Mouse (Mus musculus) kidney, adult 8-10 months (tissue): Measurements from ENCODE around the gene Acvrl1.
"Not testable (repeated sequence)": the region's sequence is repeated elsewhere in the genome, so short reads cannot be mapped to it uniquely, and the experiment has no call there.

Experiments used
- DNase-seq, 2 experiments: peaks; one replicate each; pipeline ENCODE4 v3.0.0; 2022

Acvrl1 gene

GRCm38 (mm10) chr15:101113176-101113575 is 15.1 kb upstream of the Acvrl1 start:
- peak; percentile 69 to 81 for DNase-seq

DNA sequence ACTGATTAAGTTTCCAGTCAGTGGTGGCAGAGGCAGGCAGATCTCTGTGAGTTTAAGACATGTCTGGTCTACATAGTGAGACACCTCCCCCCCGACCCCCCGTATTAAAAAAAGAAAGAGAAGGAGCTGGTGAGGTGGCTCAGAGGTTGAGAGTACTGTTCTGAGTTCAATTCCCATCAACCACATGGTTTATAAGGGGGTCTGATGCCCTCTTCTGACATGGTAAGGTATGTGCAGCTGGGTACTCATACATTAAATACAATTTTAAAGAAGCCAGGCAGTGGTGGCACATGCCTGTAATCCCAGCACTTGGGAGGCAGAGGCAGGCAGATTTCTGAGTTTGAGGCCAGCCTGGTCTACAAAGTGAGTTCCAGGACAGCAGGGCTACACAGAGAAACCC is 14.5 kb upstream of the Acvrl1 start:
- DNase-seq, result not testable (repeated sequence)

DNA sequence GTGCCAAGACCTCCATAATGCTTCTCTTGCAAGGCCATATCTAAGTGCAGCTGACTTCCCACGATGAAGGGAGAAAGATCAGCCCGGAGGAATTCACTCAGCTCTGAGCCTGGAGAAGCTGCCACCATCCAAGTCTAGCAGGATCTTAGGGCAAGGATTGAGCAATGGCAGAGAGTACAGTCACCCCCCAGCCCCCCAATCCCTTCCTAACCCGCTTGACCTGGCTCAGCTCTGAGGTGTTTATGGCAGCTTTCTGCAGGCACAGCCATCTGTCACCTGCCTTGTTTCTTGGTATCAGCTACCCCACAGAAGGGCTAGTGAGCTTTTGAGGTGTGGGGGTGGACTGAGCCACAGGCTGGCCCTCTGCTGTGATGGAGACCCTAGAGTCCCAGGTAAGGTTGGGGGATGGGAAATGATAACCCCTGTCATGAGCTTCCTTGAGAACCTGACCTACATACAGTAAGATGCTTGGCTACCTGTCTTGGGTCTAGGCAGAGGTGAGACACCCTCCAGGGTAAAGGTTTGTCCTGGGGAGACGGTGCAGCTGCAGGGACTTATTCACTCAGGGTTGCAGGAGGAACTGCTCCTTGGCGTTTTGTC is 12.7 kb upstream of the Acvrl1 start, which contains the start of gene Ankrd33:
Gene Ankrd33, plus strand, starts transcription at position 245 of the 600 bp plus-strand sequence.
- no peak for DNase-seq

GRCm38 (mm10) chr15:101118399-101119125 is 9.8 kb upstream of the Acvrl1 start:
- DNase-seq, result no peak

GRCm38 (mm10) chr15:101121411-101122289 is 6.7 kb upstream of the Acvrl1 start:
- no peak for DNase-seq

GRCm38 (mm10) chr15:101122290-101122589 is 6.1 kb upstream of the Acvrl1 start:
- DNase-seq, result no peak

- DNase-seq, result no peak
Measured at GRCm38 (mm10) chr15:101123202-101123601, 5.1 kb upstream of the Acvrl1 start.

DNA sequence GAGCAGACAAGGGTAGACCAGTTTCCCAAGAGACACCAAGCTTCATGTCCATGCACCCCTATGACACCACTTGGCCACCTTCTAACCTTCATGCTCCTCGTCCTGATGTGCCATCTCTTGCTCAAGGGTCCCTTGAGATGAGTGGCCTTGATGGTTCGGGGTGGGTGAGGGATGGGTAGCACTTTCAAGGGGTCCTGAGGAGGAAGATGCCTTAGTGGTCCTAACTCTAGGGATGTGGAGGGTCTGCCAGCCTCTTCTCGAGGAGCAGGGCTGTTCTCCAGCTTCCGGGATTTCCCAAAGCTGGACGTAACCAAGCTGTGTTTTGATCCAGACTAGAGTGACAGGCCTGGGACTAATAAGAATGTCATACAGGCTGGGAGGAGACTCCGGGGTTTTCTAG is 2.8 kb upstream of the Acvrl1 start:
- no peak for DNase-seq

DNA sequence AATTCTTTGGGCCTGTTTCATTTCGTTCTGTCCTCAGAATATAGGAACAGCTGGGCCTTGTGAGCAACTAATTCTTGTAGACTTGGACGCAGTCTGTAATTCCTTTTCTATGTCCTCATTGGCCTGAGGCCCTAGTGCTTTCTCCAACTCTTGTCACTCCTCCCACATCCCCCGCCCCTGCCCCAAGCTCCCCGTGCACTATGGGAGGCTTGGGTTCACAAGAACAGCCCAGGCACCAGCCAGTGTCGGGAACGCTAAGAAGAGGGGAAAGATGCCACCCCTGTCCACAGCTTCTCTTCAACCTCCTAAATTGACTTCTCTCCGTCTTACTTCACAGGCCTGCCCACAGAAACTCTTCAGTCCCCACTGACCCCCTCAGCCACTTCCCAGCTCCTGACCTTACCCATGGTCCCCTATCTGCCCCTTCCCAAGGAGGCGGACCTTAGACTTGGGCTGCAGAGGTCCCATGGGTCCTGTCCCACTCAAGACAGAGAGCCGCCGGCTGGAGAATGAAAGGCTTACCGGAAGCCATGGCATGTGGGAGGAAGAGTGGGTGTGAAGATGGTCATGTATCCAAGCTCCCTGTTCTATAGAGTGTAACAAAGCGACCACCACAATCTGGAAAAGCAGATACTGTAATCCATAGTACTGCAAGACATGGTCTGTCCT is 1.3 kb upstream of the Acvrl1 start:
- no peak for DNase-seq

DNA sequence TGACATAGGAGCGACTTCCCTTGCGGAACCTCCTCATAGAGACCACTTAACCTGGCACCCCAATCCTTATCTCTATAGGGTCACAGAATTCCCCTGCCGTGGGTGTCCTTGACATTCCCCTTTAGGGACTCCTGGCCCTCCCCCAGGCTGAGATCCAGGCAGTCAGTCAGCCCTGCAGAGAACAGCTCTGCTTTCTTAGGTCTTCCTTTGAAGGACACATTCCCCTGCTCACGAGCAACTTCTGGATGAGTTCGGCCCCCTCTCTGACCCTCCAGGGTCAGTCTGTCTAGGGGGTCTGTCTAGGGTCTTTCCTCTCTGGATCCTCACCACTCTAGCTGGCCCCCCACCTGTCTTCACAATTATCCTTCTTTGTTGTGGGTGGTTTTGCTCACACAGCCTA is 1.1 kb downstream of the Acvrl1 start:
- DNase-seq, result no peak

- DNase-seq, result no peak
Measured at GRCm38 (mm10) chr15:101131498-101131897, 3.2 kb downstream of the Acvrl1 start.

DNA sequence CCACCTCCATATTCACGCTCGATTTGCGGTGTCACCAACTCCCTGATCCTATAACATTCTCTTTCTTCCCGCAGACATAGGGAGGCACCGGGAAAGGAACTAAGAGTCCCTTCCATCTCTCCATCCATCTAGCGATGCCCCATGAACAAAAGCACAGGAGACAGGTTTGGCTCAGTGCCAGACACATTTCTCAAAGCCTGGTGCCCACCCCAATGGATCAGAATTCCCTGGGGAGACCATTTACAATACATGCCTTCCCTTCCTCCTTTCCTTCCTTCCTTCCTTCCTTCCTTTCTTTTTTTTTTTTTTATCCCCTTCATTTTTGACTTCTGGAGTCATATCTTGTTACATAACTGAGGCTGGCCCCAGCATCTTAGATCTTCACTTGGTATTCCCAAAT is 3.7 kb downstream of the Acvrl1 start:
- DNase-seq, result no peak

DNA sequence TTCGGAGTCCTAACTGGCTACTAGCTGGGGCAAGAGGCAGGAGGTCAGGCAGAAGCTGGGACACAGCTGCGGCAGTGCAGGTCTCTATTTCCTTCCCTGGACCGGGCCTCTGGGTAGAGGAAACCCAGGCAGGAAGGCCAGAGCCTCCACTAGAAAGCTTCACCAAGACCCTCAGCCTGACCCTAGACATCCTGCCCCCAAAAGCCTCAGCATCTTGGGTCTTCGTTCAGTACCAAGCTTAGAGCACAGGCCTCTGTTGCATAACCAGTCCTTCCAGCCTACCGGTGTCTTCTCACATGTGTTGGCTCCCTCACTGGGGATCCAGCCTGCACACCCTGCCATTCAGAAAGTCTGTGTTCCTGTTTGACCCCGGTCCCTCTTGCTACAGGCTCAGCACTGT is 4.4 kb downstream of the Acvrl1 start:
- no peak for DNase-seq

GRCm38 (mm10) chr15:101133993-101134704 is 5.8 kb downstream of the Acvrl1 start:
- no peak for DNase-seq

GRCm38 (mm10) chr15:101135405-101135804 is 7.1 kb downstream of the Acvrl1 start:
- DNase-seq, result no peak

GRCm38 (mm10) chr15:101137455-101137854 is 9.1 kb downstream of the Acvrl1 start:
- no peak for DNase-seq

DNA sequence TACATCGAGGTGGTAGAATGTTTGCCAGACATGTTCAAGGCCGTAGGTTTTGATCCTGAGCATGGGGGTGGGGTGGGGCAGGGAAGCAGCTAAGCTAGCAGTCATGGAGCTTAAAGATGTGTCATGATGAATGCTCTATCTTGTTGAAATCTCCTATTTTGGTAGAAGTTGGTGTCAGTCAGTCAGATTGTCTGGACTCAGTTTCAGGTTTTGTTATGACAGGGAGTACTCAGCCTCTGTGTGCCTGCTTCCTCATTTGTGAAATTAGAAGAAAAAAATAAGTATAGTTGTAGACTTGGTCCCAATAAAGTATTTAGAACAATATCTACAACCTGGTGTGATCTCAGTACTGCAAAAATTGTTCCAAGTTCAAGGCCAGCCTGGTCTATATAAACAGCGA is 10.4 kb downstream of the Acvrl1 start:
- no peak for DNase-seq

GRCm38 (mm10) chr15:101139885-101140284 is 11.6 kb downstream of the Acvrl1 start:
- peak in 1 of 2 experiments; percentile 47 for DNase-seq

GRCm38 (mm10) chr15:101140587-101140986 is 12.3 kb downstream of the Acvrl1 start:
- no peak for DNase-seq

DNA sequence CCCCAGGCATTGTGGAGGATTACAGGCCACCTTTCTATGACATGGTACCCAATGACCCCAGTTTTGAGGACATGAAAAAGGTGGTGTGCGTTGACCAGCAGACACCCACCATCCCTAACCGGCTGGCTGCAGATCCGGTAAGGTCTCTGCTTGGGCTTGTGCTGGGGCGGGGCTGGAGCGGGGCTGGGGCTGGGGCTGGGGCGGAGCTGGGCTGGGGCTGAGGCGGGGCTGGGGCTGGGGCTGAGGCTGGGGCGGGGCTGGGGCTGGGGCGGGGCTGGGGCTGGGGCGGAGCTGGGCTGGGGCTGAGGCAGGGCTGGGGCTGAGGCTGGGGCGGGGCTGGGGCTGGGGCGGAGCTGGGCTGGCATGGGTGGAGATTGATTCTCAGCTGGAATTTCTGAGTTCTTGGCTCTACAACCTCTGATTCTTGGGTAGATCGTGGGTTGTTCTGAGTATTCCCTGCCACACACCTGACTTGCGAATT is 12.8 kb downstream of the Acvrl1 start:
- peak; percentile 57 to 58 for DNase-seq

DNA sequence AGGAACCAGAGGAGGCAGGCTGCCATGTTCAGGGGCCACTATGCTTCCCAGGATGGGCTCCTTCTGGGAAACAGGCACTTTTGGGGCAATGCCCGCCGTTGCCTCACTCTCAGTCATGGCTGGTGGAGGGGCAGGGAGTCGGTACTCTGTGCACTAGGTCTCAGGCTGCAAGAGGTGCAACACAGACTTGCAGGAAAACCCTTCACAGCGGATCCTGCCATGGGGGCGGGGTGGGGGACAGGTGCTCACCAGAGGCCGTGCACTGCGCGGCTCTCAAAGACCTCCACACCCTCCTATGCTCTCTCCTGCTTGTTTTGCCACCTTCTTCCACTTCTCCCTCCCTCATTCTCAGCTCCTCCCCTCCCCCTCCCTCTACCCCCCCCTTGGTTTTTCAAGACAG is 14.3 kb downstream of the Acvrl1 start:
- no peak for DNase-seq

DNA sequence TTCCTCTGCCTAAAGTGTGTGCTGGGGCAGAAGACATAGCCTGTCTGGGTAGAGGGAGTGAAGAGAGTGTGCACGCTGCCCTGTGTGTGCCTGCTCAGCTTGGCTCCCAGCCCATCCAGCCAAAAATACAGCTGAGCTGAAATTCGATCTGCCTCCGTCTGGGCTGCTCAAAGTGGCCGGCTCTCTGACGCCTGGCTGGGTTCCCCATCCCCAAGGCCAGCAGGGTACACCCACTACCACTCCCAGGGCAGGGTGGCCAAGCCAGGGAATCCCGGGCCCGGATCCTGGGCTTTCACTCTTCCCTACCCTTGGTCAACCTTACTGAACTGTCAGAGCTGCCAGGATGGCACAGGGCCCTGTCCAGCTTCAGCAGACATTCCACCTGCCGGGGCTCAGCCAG is 15.2 kb downstream of the Acvrl1 start:
- peak; percentile 51 to 58 for DNase-seq
